Mouse (Mus musculus) brain, embryonic 18.5 days (tissue): ENCODE results near the gene Pink1.
A peak's percentile ranks its signal among the peaks of the same experiment; 100 is the strongest.
"Not testable (repeated sequence)": the region's sequence is repeated elsewhere in the genome, so short reads cannot be mapped to it uniquely, and the experiment has no call there.

ENCODE experiments used
- DNase-seq: peaks from one replicate; pipeline ENCODE4 v3.0.0-alpha.2; 2012; ENCODE audit warnings: low read depth, low spot score

Gene Pink1

GRCm38 (mm10) chr4:138342778-138343177 lies 16.7 kb upstream of the Pink1 start:
- no peak for DNase-seq

GRCm38 (mm10) chr4:138342048-138342447 lies 15.9 kb upstream of the Pink1 start:
- DNase-seq, result no peak

GRCm38 (mm10) chr4:138341393-138341792 lies 15.3 kb upstream of the Pink1 start:
- no peak for DNase-seq

GRCm38 (mm10) chr4:138339963-138340362 lies 13.9 kb upstream of the Pink1 start:
- DNase-seq, result no peak

- DNase-seq, result no peak
These were observed 11.2 kb upstream of the Pink1 start for GRCm38 (mm10) chr4:138337341-138337740.

- DNase-seq, result no peak
These were observed 10.8 kb upstream of the Pink1 start for GRCm38 (mm10) chr4:138336876-138337275.

GRCm38 (mm10) chr4:138335648-138336047 lies 9.5 kb upstream of the Pink1 start:
- DNase-seq, result no peak

- no peak for DNase-seq
These were observed 8.9 kb upstream of the Pink1 start for GRCm38 (mm10) chr4:138335036-138335435.

- no peak for DNase-seq
These were observed 7.0 kb upstream of the Pink1 start for GRCm38 (mm10) chr4:138333135-138333534.

- no peak for DNase-seq
These were observed 5.5 kb upstream of the Pink1 start for GRCm38 (mm10) chr4:138331647-138332046.

- no peak for DNase-seq
These were observed 4.2 kb upstream of the Pink1 start for GRCm38 (mm10) chr4:138330264-138330671.

- no peak for DNase-seq
These were observed 1.9 kb upstream of the Pink1 start for GRCm38 (mm10) chr4:138327891-138328470.

GRCm38 (mm10) chr4:138327155-138327554 lies 1.0 kb upstream of the Pink1 start:
- DNase-seq, result not testable (repeated sequence)

- peak; percentile 45 for DNase-seq
These were observed 536 bp downstream of the Pink1 start for GRCm38 (mm10) chr4:138325466-138326076.

- DNase-seq, result no peak
These were observed 1.7 kb downstream of the Pink1 start for GRCm38 (mm10) chr4:138324451-138324850.

- DNase-seq, result no peak
These were observed 2.4 kb downstream of the Pink1 start for GRCm38 (mm10) chr4:138323753-138324152.

GRCm38 (mm10) chr4:138322692-138323091 lies 3.4 kb downstream of the Pink1 start:
- DNase-seq, result peak; percentile 26

- no peak for DNase-seq
These were observed 4.6 kb downstream of the Pink1 start for GRCm38 (mm10) chr4:138321488-138321887.

GRCm38 (mm10) chr4:138320711-138321110 lies 5.4 kb downstream of the Pink1 start:
- no peak for DNase-seq

GRCm38 (mm10) chr4:138319508-138319907 lies 6.6 kb downstream of the Pink1 start:
- DNase-seq, result peak; percentile 22

GRCm38 (mm10) chr4:138318509-138319266 lies 7.4 kb downstream of the Pink1 start:
- no peak for DNase-seq

- DNase-seq, result no peak
These were observed 9.7 kb downstream of the Pink1 start for GRCm38 (mm10) chr4:138316369-138316768.

- no peak for DNase-seq
These were observed 10.3 kb downstream of the Pink1 start for GRCm38 (mm10) chr4:138315781-138316180.
